Mouse (Mus musculus) stomach, postnatal 0 days (tissue): ENCODE measurements around the gene Polr2m.

Experiments
- CTCF ChIP-seq: IDR thresholded peaks from 2 replicates; pipeline ENCODE4 v1.5.1; 2016; ENCODE audit warnings: antibody characterized with exemption, low read depth, mild to moderate bottlenecking, moderate library complexity
- EP300 ChIP-seq: optimal IDR thresholded peaks from 2 replicates; pipeline ENCODE3; 2016; ENCODE audit warnings: antibody characterized with exemption

- TF ChIP-seq EP300 (no peak), CTCF (no peak)
Measured at GRCm38 (mm10) chr9:71479413-71479812, 6.3 kb downstream of the Polr2m start.
